Mouse (Mus musculus) right cerebral cortex, postnatal 36 days (tissue): ENCODE results near the gene Pin4.
"Not testable (repeated sequence)": the region's sequence is repeated elsewhere in the genome, so short reads cannot be mapped to it uniquely, and the experiment has no call there.

Source experiments
- DNase-seq, 2 experiments: peaks; one replicate each; pipeline ENCODE4 v3.0.0; 2022; ENCODE audit warnings: low spot score in 2 of 2, mixed read lengths in 1 of 2

The Pin4 gene

GRCm38 (mm10) chrX:102119042-102119864 lies at the start of gene Pin4:
Pin4 (plus strand) TSS chrX:102119447.
- peak; percentile 89 to 95 for DNase-seq

- DNase-seq: peak; percentile 78 to 85
These were observed 48.4 kb upstream of the Pin4 start, which contains the start of gene Rtl5 for GRCm38 (mm10) chrX:102070591-102071471. Rtl5 (minus strand) TSS chrX:102071304.

- no peak for DNase-seq
These were observed 47.7 kb upstream of the Pin4 start for GRCm38 (mm10) chrX:102071517-102071916.

GRCm38 (mm10) chrX:102073605-102074325 lies 45.5 kb upstream of the Pin4 start:
- DNase-seq: no peak

GRCm38 (mm10) chrX:102074435-102074834 lies 44.8 kb upstream of the Pin4 start:
- no peak for DNase-seq

- DNase-seq: no peak
These were observed 44.1 kb upstream of the Pin4 start for GRCm38 (mm10) chrX:102075158-102075557.

- no peak for DNase-seq
These were observed 42.1 kb upstream of the Pin4 start for GRCm38 (mm10) chrX:102076886-102077765.

GRCm38 (mm10) chrX:102081076-102081475 lies 38.2 kb upstream of the Pin4 start:
- DNase-seq: no peak

- DNase-seq: no peak
These were observed 37.5 kb upstream of the Pin4 start for GRCm38 (mm10) chrX:102081573-102082279.

- DNase-seq: no peak
These were observed 36.9 kb upstream of the Pin4 start for GRCm38 (mm10) chrX:102082340-102082739.

- DNase-seq: no peak
These were observed 33.3 kb upstream of the Pin4 start for GRCm38 (mm10) chrX:102085798-102086443.

GRCm38 (mm10) chrX:102090605-102091004 lies 28.6 kb upstream of the Pin4 start:
- DNase-seq: no peak

- DNase-seq: no peak
These were observed 24.8 kb upstream of the Pin4 start for GRCm38 (mm10) chrX:102094381-102094904.

GRCm38 (mm10) chrX:102101886-102102285 lies 17.4 kb upstream of the Pin4 start:
- no peak for DNase-seq

GRCm38 (mm10) chrX:102103830-102104229 lies 15.4 kb upstream of the Pin4 start:
- not testable (repeated sequence) for DNase-seq

- not testable (repeated sequence) for DNase-seq
These were observed 9.9 kb upstream of the Pin4 start for GRCm38 (mm10) chrX:102109349-102109748.

- peak; percentile 6 for DNase-seq
These were observed 3.6 kb upstream of the Pin4 start for GRCm38 (mm10) chrX:102115676-102116075.

GRCm38 (mm10) chrX:102121321-102121720 lies 2.1 kb downstream of the Pin4 start:
- DNase-seq: no peak

- no peak for DNase-seq
These were observed 21.9 kb downstream of the Pin4 start for GRCm38 (mm10) chrX:102141157-102141556.
